Mouse (Mus musculus) frontal cortex, postnatal 10 days (tissue): ENCODE measurements at regions not wholly inside any gene's neighbourhood (a gene's known extent, or its start where the extent isn't known, plus 50 kb on each side); places are given as distances from the start of the nearest gene placed in this dataset.
"Not testable (repeated sequence)": the region's sequence is repeated elsewhere in the genome, so short reads cannot be mapped to it uniquely, and the experiment has no call there.

ENCODE experiments used
- DNase-seq, 2 experiments: peaks; one replicate each; pipeline ENCODE4 v3.0.0; 2022; ENCODE audit warnings: low spot score in 2 of 2, mixed read lengths in 1 of 2

DNA sequence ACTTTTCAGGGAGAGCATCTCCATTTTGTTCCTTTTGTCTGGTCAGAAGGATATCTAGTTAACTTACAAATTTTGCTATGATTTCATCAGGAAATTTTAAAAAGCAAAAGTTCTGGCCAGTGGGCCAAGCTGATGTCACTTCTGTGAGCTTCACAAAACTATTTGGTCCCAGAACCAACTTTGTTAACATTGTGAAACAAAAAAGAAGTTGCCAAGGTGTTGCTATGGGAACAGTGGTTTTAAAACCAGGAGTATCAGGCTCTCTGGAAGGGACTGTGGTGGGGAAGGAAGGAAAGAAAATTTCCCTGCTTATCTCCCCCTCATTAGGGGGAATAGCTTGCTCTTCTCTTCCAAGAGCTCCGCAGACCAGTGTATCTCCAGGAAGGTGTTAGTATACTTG is 416.8 kb upstream of the Auts2 start:
- DNase-seq = no peak

DNA sequence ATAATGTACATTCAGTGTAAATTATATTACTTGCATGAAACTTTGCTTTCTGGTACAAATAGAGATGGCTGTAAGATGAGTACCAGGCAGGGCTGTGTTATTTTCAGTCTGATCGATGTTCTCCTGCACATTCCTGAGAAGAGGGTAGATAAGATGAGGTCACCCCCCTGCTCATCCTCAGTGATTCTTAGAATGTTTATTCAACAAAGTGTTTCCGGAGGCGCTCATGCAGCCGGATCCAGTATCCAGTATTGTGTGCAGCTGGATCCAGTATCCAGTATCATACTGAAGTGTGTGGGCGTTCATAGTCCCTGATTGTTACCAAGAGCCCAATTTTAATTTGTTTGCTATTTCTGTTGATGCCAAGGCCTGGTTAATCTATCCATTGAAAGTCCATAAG is 413.0 kb upstream of the Auts2 start:
- DNase-seq = no peak

DNA sequence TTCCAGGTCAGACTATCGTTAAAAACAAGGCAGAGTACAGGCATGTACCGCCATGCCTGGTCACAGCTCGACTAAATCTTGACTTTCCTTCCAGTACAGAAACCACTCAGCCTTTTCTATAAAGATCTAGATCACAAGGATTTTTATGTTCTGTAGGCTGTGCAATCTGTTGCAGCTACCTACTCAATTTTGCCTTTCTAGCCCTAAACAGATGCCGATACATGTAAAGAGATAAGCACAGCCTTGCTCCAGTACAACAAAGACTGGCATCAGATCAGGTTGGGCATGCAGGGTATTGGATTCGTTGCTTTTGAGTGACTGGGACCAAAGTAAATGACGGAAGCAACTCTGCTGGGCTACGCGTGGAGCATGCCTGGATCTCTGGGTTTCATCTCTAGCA is 411.9 kb upstream of the Auts2 start:
- no peak for DNase-seq

DNA sequence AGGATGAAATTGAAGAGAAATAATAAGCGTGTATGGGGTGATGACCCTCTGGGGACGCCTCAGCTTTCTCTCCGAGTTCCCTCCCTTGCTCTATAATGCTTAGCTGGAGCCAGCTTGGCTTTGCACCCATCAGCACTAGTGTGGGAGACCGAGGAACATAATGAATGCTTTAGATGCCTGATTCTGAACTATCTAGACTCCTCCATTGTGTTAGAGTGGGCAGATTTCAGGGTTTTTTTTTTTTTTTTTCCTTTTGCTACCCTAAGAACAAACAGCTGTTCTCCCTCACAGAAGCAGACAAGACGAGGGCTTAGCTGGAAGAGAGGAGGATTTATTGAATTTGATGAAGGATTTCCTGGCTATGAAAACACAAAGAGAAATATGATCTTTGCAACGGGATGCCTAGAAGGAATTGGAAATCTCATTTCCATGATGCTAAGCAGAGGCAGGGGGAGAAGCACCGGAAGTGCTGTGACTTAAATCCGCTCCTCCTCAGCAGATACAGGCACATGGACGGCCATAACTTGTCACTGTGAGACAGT is 390.4 kb upstream of the Auts2 start:
- DNase-seq = no peak

DNA sequence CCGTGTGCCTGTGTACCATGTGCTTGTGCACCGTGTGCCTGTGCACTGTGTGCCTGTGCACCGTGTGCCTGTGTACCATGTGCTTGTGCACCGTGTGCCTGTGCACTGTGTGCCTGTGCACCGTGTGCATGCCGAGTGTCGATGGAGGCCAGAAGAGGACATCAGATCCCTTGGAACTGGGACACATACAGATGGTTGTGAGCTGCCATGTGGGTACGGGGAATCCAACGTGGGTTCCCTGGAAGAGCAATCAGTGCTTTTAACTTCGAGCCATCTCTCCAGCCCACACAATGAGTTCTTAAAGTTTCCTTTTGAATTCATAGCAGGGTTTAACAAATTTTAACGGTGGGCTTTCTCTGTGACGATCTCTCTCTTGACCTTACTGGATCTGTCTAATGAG is 386.8 kb upstream of the Auts2 start:
- DNase-seq = not testable (repeated sequence)

DNA sequence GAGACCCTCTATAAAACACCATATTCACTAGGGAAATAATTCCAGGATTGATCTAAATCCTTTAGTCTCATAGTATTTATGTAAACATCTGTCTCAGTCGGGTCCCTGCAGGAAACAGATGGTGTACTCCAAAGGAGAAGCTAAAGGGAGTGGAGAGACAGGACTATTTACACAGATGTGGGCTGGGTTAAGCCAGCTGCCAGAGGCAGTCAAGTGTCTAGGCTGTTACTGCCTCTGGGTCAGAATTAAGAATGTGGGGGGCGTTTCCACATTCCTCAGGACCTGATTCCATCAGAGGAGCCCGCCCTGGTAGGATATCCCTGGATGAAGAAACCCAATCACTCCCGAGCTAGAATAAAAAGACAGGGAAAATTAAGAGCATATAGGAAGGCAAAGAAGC is 380.2 kb upstream of the Auts2 start:
- DNase-seq = no peak

DNA sequence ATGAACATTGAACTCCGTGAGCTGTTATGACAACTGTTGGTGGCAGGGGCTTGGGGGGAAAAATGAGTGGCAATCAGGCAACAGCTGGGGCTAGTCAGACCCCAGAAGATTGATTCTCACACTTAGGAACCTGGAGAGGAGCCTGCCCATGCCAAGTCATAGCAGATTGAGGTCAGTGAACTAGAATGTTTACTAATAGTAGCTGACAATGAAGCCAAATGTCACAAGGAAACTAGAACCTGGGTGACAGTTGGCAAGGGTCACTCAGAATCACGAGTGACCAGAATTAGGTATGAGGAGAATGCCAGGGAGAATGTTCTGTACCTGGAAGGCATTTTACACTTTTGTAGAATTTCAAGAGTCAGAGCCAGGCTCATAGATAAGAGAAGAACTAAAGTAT is 365.9 kb upstream of the Auts2 start:
- no peak for DNase-seq

DNA sequence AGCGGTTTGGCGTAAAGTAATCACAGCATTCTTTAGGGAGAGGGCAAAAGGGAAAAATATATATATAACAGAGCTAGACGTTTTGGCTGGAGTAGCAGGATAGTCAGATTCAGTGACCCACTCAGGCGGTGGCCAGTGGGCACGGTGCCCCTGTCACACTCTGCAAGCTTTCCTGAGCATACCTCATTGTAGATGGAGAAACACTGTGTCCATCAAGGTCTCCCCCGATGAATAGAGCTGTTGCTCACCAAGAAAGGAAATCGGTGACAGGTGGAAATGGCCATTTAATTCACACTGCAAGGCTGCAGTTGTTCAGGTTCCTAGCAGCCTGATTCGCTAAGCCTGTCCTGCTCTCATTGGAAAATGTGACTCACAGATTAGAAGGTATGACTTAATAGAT is 365.1 kb upstream of the Auts2 start:
- DNase-seq = no peak

DNA sequence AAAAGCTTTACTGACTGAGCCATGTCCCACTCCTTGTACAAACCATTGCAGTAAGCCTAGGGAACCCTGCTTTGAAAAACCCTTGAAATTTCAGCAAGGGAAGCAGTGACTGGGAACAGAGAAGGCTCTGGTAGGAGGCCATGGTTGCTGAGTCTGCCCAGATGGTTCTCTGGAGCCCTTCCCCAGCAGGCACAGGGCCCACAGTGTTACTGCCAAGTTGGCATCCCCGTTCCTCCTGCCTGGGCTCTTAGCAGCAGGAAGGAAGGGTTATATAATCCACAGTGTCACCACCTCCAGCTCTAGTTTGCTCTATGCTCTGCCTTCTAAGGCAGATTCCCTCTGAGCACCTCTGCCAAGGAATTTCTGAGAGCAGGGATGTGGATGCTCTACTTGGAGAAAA is 349.4 kb upstream of the Auts2 start:
- DNase-seq = peak; percentile 70

DNA sequence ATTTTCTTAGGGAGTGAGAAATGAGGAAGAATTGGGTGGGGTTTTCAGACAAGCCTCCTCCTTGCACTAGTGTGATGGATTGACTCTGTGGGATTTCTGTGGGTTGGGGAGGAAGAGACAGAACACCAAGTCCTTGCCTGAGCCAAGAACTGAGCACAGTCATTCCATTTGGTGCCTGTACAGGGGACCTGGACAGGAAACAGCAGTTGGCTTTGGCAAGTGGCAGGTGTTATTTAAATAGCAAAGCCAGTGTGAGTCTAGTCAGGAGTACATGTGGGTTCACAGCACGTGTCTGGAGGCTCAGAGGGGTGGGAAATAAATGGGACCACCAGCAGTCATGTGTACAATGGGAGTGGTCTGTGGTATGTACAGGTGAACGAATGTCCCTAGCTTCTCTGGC is 341.0 kb upstream of the Auts2 start:
- DNase-seq = no peak

DNA sequence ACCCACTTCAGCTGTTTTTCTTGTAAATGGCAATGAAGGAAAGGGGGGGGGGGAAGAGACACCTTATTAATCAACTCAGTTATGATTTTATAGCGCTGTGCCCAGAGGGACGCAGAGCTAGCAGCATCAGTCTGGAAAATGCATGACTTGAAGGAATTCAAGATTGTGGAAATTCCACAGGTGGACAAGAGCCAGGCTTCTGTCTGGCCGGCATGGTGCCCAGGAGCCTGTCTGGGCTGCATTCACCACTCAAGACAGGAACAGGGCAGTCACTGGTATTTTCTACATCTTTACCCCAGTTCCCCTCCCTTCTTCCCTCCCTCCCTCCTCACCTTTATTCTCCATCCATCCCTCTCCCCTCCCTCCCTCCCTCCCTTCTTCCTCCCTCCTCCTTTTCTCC is 339.1 kb upstream of the Auts2 start:
- DNase-seq = no peak

DNA sequence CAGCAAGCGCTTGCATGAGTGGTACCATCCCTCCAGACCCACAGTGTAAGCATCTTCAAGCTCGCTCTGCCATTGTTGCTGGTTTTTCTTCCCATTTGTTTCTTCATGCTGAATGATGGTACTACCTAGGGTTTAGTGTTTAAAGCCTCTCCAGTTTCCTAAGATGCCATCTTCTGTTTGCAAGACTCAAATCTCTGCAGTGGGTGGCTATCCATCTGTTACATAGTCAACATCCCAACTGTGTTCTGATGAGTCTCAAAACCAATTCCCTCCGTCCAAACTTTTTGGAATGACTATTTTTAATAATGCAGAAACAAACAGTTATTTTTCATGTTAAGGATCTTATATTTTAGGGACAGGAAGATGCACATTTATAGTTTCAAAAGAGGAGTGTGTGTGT is 338.0 kb upstream of the Auts2 start:
- no peak for DNase-seq

DNA sequence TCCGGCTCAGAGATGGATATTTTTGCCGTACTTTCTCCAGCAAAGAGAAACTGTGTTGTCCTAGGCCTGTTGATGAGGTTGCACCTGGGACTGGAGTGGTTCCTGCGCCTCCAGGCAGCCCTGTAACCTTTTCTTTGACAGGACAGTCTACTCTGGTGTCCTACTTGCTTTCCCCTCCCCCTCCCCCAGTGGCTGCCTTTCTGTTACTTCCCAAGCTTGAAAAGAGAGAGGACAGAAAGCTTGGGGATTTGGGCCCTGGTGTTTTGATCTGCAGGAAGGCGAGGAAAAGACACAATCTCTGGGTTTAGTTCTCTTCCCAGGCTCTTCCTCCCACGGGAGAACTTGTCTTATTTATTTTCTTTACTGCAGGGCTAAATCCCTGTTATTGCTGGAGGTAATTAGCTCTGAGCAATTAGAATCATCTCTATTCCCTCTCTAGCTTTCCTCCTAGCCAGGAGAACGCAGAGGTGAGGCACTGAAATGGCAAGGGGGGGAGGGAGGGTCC is 333.2 kb upstream of the Auts2 start:
- DNase-seq = no peak

DNA sequence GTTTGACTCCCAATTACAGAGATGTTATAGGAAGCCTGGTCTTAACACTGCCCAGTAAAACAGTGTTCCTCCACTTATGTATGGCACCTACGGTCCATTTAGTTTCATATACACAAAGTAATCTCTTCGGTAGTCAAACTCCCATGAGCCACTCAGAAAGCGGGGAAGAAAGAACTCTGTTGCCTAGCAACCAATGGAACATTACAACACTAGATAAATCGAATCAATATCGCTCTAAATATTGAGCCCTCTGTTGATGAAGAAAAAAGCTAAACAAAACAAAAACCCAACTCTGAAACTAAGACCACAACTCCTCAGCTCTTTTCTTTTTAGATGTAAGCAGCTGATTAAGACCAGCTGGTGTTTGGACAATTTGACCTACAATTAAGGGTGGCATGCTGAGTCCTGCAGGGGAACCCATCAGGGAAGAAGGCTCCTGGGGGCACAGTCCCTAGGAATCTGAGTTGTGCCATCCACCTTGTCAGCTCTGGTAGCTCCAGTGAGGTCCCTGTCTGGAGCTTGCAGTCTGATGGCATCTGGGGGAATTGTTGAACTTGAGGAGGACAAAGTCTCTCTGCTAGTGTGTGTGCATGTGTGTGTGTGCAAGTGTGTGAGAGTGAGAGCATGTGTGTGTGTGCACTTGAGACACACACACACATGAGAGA is 315.8 kb upstream of the Auts2 start:
- no peak for DNase-seq

DNA sequence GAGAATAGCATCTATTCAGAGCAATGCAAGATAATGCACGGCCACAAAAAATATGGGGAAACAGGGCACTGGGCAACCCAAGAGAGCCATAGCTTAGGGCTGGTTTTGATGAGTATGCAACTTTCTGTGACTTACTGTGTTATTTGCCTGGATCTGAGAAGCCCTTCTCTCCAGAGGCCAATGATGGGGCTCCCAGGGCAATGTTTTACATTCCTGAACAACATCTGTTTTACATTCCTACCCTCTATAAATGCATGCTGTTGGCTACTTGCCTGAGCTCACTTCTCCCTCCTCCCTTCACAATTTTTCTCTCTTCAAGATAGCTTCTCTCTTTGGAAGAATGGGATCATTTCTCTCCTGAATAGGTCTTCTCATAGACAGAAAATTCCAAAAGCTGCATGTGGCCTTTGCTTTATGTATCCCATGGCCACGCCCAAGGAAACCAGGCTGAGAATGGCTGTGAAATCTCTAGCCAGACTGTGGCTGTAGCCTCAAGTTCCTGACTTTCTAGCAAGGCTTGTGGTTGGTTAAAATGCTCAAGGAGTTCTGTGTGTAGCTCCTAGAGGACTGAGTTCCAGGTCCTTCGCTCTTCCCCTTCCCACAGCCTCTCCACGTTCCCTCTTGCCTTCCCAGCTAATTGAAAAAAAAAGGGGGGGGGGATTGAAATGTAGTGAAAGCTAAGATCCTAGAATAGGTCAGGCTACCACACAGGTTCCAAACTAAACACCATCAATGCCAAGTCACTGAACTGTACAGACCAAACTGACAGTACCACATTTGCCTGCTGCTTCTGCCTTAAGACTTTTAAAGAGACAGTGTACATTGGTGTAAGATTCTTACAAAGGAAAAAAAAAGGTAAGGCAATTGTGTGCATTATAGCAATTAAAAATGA is 312.7 kb upstream of the Auts2 start:
- DNase-seq = no peak

DNA sequence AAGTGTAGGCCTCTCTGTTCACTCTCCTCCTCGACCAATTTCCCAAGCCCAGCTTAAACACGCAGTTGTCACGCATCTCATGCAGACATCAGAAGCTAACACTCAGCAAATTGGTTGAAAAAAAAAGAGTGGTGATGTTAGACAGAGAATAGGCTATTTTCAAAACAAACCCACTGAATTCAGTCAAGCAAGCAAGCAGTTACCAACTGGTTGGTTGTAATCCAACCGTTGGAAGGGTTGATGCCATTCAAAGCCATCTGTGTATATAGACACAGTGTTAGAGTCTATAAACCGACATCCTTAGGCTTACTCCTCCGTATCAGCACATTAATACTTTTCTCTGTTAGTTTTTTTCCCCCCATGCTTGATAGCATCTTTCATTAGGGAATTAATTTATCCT is 307.6 kb upstream of the Auts2 start:
- DNase-seq = no peak

DNA sequence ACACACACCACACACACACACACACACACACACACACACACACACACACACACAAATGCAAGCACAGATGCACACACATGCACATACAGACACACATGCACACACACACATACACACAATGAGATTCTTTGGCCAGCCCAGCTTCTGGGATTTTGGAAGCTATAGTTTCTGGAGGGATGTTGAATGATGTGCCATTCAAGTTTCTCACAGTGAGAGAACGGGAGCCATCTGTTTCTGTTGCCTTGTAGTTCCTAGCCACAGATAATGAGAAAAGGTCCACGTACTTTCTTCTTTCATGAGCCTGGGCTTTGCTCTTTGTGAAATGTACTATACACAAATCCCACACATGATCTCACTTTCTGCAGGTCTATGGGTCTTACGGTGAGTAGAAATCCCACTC is 304.9 kb upstream of the Auts2 start:
- no peak for DNase-seq

DNA sequence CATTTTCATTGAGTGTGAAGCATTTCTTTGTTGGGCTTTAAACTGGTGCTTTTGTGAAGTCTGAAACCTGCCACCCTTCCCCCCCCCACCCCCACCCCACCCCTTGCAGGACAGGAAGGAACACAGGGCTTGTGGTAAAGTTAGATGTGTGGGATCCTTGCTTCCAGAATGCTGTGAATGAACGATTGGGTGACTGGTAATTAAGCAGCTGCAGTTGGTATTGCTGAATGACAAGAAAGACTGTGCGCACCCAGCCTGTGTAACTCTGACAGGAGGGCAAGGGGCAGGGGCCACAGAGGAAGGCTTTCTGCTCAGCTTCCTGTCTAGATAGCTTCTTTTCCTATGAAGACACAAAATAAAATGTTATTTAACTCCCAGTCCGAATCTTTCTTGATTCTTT is 300.1 kb upstream of the Auts2 start:
- no peak for DNase-seq

DNA sequence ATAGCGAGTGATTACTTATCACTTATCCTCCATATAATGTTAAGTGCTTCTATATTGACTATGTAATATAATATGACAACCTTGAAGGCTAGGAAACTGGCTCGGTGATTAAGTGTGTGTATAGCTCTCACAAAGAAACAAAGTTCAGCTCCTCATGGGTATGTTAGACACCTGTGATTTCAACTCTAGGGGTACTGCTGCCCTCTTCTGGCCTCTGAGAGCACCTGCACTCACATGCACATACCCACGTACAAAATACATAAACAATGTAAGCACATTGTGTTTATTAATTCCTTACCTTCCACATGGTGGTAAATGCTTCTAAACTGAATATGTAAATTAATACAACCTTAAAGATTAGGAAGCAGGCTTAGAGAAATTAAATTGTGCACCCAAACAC is 298.6 kb upstream of the Auts2 start:
- no peak for DNase-seq

DNA sequence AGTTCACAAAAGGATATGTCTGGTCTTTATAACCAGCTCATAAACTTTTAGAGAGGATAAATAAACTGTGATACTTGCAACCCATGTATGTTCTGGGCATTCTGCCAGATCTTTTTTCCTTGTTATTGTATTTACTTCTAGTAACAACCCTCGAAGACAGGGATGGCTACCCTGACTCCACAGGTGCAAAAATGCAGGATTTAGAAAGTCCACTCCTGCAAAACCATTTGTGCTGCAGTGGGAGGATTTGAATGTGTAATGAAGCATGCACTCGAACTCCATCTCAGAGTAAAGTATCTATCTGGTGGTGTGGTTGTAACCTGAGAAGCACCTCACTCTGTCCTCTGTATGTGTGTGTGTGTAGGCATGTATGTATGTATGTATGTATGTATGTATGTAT is 294.3 kb upstream of the Auts2 start:
- DNase-seq = no peak

DNA sequence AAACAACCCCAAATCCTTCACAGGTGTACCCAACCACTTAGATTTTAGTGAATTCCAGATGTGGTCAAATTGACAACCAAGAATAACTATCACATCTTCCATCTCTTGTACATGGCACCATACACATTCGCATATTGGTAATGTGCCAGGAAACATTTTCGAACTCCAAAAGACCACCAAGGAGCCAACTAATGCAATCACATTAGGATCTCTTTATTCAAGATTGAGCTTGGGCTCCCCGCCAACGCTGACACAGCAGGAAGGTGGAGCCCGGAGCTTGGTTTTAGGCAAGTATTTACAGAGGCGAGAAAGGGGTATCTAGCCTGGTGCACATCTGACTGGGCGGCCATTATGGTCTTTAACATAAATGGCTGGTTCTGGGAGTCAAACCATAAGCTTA is 285.8 kb upstream of the Auts2 start:
- no peak for DNase-seq

DNA sequence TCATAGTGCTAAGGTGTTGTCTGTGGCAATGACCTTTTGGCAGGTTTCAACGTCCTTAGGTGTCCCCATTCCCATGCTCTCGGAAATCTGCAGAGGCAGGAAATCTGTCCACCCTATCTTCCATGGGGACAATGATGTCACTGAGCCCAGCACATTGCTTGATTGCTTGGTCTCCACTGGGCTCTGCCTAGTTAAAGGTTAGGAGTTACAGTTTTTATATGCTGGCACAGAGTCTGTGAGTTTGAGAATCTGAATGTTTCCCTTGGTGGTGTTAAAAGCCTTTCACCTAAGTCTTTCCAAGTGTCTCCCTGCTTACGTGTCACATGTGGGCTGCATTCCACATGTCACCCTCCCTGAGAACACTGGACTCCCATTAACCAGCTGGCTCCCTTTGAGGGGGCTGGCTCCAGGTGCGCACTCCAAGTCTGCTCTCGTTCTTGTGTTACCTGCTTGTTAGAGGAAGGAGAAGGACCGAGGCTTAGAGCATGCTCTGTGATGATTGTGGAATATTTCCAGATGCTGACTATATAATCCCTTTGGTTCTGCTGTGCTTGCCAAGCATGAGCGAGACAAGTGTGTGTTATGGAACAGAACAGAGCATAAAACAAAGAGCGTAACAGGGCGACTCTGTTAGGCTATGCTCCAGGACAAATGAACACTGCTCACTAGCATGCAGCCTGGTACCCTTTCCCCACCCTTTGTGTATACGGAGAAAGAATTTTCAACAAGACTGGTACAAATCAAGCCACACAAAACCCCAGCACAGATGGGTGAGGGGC is 284.6 kb upstream of the Auts2 start:
- DNase-seq = no peak
